Mouse (Mus musculus) inflammation-experienced regulatory T-cells (primary cell): ENCODE data around the gene Prph. TPM values are rescaled to one million over a fixed set of nuclear protein-coding genes. Genes with fewer than 3 reads are reported as not detected.

Source experiments
- polyA plus RNA-seq, 2 experiments: library from polyadenylated mRNA; unstranded; fragments of 100-300 nt; shearing (Covaris generic); gene quantifications; one replicate each; pipeline ENCODE4 v1.2.1; 2017

Gene Prph
- not detected for polyA plus RNA-seq

DNA sequence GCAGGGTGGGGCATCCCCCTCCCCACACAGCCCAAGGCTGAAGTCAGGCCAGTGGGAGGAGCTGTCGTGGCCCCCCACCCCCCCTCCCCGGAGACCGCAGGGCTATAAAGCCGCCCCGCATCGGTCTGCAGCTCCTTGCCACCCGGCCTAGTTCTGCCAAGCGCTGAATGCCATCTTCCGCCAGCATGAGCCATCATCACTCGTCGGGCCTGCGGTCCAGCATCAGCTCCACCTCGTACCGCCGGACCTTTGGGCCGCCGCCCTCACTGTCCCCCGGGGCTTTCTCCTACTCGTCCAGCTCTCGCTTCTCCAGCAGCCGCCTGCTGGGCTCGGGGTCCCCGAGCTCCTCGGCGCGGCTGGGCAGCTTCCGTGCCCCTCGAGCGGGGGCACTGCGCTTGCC lies at the start of gene Prph:
Gene Prph (plus strand): TSS at position 135 of the 400 bp plus-strand sequence.

GRCm38 (mm10) chr15:99029619-99030584 lies 25.1 kb upstream of the Prph start, which contains the start of gene Tuba1c:
Tuba1c (plus strand) TSS chr15:99029891.

DNA sequence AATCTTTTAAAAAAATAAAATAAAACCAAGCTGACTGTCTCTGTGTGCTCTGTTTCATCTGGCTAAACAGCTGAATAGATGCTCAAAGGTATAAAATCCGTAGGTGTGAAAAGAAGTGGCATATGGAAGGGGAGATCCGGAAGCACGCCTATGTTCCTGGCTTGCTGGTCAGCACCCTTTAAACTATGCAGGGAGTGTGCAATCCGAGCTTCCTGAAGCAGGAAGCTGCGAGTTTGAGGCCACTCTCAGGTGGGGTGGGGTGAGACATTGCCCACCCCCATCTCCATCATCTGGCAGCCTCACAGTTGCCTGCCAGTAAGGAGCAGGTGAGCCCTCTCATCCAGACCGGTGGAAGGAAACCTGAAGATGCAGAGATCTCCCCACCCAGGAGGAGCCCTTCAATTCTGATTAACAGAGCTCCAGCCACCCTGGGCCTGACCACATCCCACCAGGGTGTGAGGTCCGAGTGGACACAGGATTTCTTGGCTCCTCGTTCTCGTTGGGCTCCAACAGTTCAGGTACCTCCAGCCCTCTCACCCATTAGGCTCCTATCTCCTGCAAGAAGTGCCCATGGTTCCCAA lies 19.1 kb downstream of the Prph start, which contains the start of gene Troap:
Gene Troap (plus strand): TSS at position 557 of the 581 bp plus-strand sequence.

DNA sequence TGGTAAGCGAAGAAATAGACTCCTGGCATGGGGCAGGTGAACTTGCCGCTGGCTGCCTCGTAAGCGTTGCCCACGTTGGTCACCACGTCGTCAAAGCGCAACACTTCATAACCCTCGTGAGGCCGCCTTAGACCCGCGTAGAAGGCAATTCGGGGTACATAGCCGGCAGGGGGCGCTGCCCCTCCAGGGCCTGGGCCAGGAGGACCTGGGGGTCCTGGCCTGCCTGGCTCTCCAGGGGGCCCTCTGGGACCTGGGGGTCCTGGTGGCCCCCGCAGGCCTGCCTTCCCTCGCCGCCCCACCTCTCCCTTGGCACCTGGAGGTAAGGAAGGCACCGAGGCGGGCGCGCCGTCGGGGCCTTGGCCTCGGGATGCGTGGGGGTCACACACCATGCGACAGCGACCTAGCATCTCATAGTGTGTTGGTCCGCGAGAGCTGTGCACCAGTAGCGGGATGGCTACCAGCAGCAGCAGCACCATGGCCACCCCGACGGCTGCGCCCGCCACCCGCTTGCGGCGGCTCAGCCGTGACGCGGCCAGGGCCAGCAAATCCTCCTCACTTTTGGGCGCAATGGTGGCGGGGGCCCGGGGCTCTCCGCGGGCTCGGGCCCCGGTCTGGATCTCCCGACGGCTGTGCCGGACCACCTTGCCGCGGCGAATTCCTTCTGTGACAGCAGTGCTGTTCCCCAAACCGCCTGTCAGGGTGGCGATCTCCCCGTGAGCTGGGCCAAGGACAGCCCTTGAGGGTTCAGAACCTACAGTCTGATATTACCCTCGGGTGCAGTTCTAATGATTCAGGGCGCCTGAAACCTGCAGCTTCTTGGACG lies 32.5 kb downstream of the Prph start, which contains the start of gene C1ql4:
Gene C1ql4 (minus strand): TSS at position 565 of the 823 bp plus-strand sequence.

DNA sequence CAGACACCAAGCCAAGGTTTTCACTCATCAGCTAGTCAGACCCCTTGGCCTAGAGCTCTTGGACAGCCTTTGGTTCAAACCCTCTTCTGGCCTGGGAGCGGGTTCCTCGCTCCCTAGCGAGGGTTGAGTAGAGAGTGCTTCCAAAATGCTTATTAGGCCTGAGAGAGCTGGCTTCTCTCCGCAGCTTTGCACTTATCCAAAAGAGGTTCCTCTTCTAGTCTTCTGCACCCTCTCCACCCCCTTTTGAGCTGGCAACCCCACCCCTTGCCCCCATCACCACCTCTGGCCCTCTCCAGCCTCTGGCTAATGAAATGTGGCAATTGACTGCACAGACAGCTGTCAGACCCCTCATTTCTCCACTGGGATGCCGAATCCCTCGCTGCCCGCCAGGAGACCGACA lies 37.9 kb downstream of the Prph start, which contains the start of gene Dnajc22:
Gene Dnajc22 (plus strand): TSS at position 301 of the 400 bp plus-strand sequence.

Other genes with a start within 250 kb of the Prph start
- gene Ddn, start 245.7 kb upstream of the Prph start, polyA plus RNA-seq: 1 to 10 TPM in 1 of 2 experiments, not detected in 1; 1.8 TPM
- 100 to 1,000 TPM in 1 of 2 experiments, 10 to 100 TPM in 1; 97.2 to 156 TPM for gene Prkag1, start 223.7 kb upstream of the Prph start, polyA plus RNA-seq
- gene Kmt2d, start 184.0 kb upstream of the Prph start, polyA plus RNA-seq: 10 to 100 TPM; 24.2 to 25.6 TPM
- 10 to 100 TPM in 1 of 2 experiments, 1 to 10 TPM in 1; 9.6 to 12.5 TPM for gene Rhebl1, start 160.6 kb upstream of the Prph start, polyA plus RNA-seq
- under 1 TPM; 0.37 to 0.56 TPM for gene Dhh, start 156.6 kb upstream of the Prph start, polyA plus RNA-seq
- 10 to 100 TPM; 53.9 to 64.4 TPM for gene Lmbr1l, start 136.9 kb upstream of the Prph start, polyA plus RNA-seq
- 100 to 1,000 TPM; 386 to 432 TPM for gene Tuba1b, start 120.6 kb upstream of the Prph start, polyA plus RNA-seq
- gene Gm49450, start 101.6 kb upstream of the Prph start, polyA plus RNA-seq: not detected
- gene Tuba1a, start 101.5 kb upstream of the Prph start, polyA plus RNA-seq: 100 to 1,000 TPM; 157 to 180 TPM
- 10 to 100 TPM; 50.0 to 53.5 TPM for gene Tuba1c, start 25.3 kb upstream of the Prph start, polyA plus RNA-seq
- under 1 TPM; 0.17 to 0.36 TPM for gene Troap, start 19.4 kb downstream of the Prph start, polyA plus RNA-seq
- under 1 TPM; 0.11 to 0.95 TPM for gene C1ql4, start 32.6 kb downstream of the Prph start, polyA plus RNA-seq
- gene Dnajc22, start 38.0 kb downstream of the Prph start, polyA plus RNA-seq: 1 to 10 TPM in 1 of 2 experiments, under 1 TPM in 1; 0.10 to 1.2 TPM
- 1 to 10 TPM in 1 of 2 experiments, under 1 TPM in 1; 0.36 to 1.7 TPM for gene Spats2, start 70.7 kb downstream of the Prph start, polyA plus RNA-seq
- gene Kcnh3, start 169.7 kb downstream of the Prph start, polyA plus RNA-seq: 1 to 10 TPM in 1 of 2 experiments, under 1 TPM in 1; 0.52 to 3.8 TPM
- gene Mcrs1, start 196.8 kb downstream of the Prph start, polyA plus RNA-seq: 10 to 100 TPM; 90.8 to 91.0 TPM
- gene Prpf40b, start 239.9 kb downstream of the Prph start, polyA plus RNA-seq: 10 to 100 TPM; 18.7 to 19.1 TPM
- under 1 TPM; 0.18 to 0.55 TPM for gene Fam186b, start 240.7 kb downstream of the Prph start, polyA plus RNA-seq